Mouse (Mus musculus): ENCODE measurements around the gene Abcc5. TPM values are rescaled to one million over a fixed set of nuclear protein-coding genes. Genes with fewer than 3 reads are reported as not detected.
A peak's percentile ranks its signal among the peaks of the same experiment; 100 is the strongest.
"Not testable (repeated sequence)": the region's sequence is repeated elsewhere in the genome, so short reads cannot be mapped to it uniquely, and the experiment has no call there.

Abcc5 gene
- total RNA-seq (2021): 100 to 1,000 TPM; 149 to 202 TPM
- long read RNA-seq, full-length matches to known transcripts: 14 of 54 reads
- long read RNA-seq, partial matches to known transcripts: 15 of 54 reads
- long read RNA-seq, other reads (novel, unspliced or antisense): 25 of 54 reads

DNA sequence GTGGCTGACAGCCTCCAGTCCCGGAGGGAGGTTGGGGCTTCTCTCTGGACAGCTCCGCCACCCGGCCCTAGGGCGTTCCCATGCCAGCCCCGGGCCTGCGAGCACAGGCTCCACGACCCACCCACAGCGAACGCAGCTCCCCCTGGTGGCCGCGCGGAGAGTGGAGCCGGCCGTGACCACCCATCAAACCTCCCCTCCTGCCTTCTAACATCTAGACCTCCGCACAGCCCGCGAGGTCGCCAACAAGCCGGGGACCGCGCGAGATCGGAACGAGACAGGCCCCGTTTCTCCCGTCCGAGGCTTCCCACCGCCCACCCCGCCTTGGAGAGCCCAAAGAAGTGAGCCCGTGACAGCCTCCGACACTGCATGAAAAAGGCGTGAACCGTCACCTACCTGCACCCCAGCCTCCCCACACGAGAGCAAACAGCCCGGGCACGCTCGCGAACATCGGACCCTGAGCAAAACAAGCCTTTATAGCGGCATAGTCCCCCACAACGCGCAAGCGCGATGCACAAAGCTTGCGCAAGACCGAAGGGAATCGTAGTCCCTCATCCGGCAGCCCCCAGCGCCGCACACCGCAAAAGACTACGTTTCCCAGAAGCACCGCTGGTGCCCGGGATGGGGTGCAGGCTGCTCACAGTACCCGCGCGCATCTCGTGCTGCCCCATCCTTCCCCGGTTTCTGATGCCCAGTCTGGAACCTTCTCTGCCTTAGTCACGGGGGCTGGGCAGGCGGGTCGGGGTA is at the start of gene Abcc5:
Abcc5 (minus strand) TSS at position 540 of the 744 bp plus-strand sequence.
- DNase-seq (ENCODE audit: low spot score in 2 of 2): peak; percentile 90 to 93

GRCm38 (mm10) chr16:20475335-20475734 is 49.1 kb upstream of the Abcc5 start:
- no peak for DNase-seq (ENCODE audit: low spot score in 2 of 2)

- DNase-seq (ENCODE audit: low spot score in 2 of 2): no peak
These were observed 48.6 kb upstream of the Abcc5 start for GRCm38 (mm10) chr16:20474786-20475185.

DNA sequence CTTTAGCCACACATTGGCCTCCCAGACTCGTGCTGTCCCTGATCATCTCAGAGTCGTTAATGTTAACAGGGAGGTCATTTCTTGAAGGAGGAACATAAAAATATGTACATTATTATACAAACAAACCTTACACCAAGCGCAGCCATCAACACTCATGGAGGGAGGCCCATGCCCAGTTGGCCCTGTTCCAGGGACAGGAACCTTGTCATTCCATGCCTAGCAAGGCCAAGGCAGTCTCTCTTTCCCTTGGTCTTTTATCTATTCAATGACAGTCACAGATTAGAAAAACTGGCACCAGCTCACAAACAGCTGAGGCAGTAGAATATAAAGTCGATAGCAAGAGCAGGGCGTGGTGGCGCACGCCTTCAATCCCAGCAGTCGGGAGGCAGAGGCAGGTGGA is 48.0 kb upstream of the Abcc5 start:
- no peak for DNase-seq (ENCODE audit: low spot score in 2 of 2)

DNA sequence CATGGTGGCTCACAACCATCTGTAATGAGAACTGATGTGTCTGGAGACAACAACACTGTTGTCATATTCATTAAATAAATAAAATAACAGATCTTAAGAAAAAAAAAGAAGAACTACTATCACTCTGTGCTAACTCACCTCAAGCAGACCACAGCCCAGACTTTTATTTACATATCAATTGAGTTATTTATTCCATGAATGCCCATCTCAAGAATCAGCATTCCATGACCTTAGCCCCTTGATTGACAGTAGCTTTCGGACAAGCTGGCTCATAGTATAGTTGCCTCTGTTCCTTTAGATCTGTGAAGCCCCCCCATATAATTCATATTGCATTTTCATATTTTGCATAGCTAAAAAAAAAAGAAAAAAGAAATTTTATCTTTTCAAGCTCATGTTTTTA is 47.6 kb upstream of the Abcc5 start:
- no peak for DNase-seq (ENCODE audit: low spot score in 2 of 2)

GRCm38 (mm10) chr16:20471686-20472085 is 45.5 kb upstream of the Abcc5 start:
- no peak for DNase-seq (ENCODE audit: low spot score in 2 of 2)

- DNase-seq (ENCODE audit: low spot score in 2 of 2): no peak
These were observed 44.8 kb upstream of the Abcc5 start for GRCm38 (mm10) chr16:20470981-20471380.

GRCm38 (mm10) chr16:20464725-20465124 is 38.5 kb upstream of the Abcc5 start:
- DNase-seq (ENCODE audit: low spot score in 2 of 2): no peak

GRCm38 (mm10) chr16:20458736-20459135 is 32.5 kb upstream of the Abcc5 start:
- not testable (repeated sequence) for DNase-seq (ENCODE audit: low spot score in 2 of 2)

GRCm38 (mm10) chr16:20456106-20456505 is 29.9 kb upstream of the Abcc5 start:
- DNase-seq (ENCODE audit: low spot score in 2 of 2): no peak

DNA sequence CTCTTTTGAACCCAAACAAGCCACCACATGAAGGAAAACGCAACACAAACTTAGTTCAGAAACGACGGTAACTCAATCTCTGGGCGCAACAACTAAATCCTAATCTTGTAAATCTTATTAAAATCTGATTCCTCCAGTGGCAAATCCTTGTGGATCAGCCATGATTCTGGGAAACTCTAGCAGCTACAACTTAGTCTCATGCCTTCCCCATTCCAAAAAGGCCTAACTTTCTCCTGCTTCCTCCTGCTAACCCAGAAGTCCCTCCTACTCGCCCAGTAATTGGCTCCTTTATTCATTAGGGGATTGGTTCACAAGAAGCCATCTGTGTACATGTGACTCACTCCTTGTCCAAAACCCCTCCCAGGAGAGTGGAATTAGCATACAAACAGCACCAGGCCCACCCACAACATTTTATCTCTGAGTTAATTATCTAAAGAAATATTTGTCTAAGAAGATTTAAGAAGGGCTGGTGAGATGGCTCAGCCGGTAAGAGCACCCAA is 28.0 kb upstream of the Abcc5 start:
- DNase-seq (ENCODE audit: low spot score in 2 of 2): no peak

- DNase-seq (ENCODE audit: low spot score in 2 of 2): no peak
These were observed 25.6 kb upstream of the Abcc5 start for GRCm38 (mm10) chr16:20451774-20452173.

DNA sequence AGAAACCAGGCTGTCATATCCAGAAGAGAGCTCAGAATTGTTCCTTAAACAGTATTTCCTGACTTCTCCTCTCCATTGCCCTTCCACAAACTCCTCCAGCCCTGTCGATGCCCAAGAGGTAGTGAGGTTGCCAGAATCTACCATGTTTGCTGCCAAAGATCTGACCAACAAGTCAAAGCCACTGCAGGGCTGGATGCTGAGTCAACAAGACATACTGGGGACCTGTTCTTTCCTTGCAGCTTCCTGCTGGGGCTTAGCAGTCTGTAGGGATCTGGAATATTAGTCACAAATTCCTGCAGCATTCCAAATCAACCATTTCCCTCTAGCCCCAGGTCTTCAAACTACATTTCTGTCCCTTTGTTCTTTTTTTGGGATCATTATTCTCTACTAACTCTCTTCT is 19.7 kb upstream of the Abcc5 start:
- DNase-seq (ENCODE audit: low spot score in 2 of 2): no peak

GRCm38 (mm10) chr16:20444831-20445388 is 18.7 kb upstream of the Abcc5 start:
- DNase-seq (ENCODE audit: low spot score in 2 of 2): no peak

DNA sequence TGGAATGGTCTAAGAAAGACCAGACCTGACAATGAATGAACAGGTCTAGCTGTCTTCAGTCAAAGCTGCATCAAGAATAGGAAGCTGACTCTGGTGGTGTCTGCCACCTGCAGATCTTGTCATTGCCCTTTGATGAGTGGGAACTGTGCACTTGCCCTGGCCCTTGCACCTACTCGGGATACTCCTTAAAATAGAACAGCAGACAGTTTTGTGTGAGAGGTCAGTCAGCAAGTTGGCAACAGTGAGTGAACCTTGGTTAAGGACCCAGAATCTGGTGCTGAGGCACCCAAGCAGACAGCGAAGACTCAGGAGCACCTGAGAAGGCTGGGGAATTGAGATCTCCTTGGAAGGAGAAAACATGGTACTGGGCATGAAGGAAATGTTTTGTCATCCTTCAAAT is 16.7 kb upstream of the Abcc5 start:
- DNase-seq (ENCODE audit: low spot score in 2 of 2): no peak

DNA sequence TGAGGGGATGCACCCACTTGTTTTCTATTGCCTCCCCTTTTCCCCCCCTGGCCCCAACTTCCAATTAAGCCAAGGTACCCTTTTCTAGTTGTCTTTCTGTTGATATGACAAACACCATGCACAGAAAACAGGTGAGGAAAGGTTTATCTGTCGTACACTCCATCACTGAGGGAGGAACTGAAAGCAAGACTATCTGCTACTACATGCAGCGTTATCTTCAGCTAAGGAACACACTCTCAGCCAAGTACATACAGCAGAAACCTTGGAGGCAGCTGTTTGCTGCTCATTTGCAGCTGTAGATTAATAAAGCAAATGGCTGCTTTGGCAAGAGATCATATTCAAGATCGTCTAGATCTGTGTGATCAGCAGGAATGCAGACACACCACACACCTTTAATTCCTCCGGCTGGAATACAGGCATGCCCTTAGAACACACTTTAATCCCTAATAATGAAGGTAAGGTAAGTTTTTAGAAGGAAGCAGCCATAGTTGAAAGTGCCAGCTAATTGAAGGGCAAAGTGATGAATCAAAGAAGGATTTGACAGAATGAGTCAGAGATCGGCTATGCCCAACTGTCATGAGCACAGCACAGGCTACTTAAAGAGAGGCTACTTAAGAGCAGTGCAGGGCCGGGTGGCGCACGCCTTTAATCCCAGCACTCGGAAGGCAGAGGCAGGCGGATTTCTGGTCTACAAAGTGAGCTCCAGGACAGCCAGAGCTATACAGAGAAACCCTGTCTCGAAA is 12.7 kb upstream of the Abcc5 start:
- no peak for DNase-seq (ENCODE audit: low spot score in 2 of 2)

DNA sequence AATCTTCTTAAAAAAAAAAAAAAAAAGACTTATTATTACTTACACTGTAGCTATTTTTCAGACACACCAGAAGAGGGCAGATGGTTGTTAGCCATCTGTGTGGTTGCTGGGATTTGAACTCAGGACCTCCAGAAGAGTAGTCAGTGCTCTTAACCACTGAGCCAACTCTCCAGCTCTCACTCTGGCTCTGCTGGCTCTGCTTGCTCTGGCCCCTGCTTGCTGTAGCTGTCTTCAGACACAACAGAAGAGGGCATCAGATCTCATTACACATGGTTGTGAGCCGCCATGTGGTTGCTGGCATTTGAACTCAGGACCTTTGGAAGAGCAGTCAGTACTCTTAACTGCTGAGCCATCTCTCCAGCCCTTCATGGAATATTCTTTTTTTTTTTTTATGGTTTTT is 11.9 kb upstream of the Abcc5 start:
- DNase-seq (ENCODE audit: low spot score in 2 of 2): not testable (repeated sequence)

DNA sequence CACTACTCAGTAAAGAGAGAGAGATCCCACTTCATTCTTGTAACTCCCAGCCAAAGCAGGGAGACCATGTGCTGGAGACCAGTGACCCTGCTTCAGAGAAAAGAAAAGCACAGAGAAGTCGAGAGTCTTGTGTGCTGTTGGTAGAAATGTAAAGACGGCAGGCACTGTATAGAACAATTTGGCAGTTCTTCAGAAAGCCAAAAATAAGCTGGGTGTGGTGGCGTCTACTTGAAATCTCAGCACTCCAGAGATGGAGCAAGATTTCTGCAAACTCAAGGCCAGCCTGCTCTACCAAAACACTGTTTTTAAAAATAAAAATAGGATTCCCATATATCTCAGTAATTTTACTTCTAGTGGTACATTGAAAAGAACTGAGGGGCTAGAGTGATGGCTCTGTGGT is 10.1 kb upstream of the Abcc5 start:
- DNase-seq (ENCODE audit: low spot score in 2 of 2): no peak

DNA sequence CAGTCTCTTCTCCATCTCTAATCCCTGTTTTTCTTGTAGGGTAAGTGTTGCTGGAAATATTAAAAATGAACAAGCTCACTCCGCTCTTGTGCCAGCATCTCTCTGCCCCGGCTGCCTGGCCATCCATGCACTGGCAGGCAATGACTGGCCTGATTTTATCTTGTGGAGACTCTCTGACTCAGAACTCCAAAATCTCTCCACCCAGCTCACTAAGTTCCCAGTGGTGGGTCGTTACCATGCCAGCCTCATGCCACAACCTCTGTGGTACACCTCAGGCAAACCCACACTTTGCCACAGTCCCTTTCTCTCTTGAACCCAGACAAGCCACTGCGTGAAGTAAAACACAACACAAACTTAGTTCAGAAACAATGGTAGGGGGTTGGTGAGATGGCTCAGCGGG is 3.1 kb upstream of the Abcc5 start:
- DNase-seq (ENCODE audit: low spot score in 2 of 2): no peak

GRCm38 (mm10) chr16:20427566-20427965 is 1.4 kb upstream of the Abcc5 start:
- DNase-seq (ENCODE audit: low spot score in 2 of 2): no peak

- peak in 1 of 2 experiments; percentile 28 for DNase-seq (ENCODE audit: low spot score in 2 of 2)
These were observed 1.2 kb downstream of the Abcc5 start for GRCm38 (mm10) chr16:20424719-20425650.
